Mouse (Mus musculus) intestine, postnatal 0 days (tissue): ENCODE results near the gene St5. TPM values are rescaled to one million over a fixed set of nuclear protein-coding genes. Genes with fewer than 3 reads are reported as not detected.

Source experiments
- ATAC-seq: fragments of 200-750 bp; cut with Nextera tagmentation; 2 replicates; pipeline ENCODE4 v1.8.0; 2017; ENCODE audit warnings: mild to moderate bottlenecking, moderate TSS enrichment, moderate library complexity
- H3K27ac ChIP-seq: fragments of 300-500 bp; sonication (generic); 2 replicates; pipeline ENCODE4 v1.5.1; 2014; ENCODE audit warnings: mild to moderate bottlenecking, low read depth, low read length, moderate library complexity
- H3K27me3 ChIP-seq: fragments of 300-500 bp; sonication (generic); replicated peaks from 2 replicates; pipeline ENCODE4 v1.6.1; 2014; ENCODE audit warnings: low read length, mixed read lengths; ENCODE audit not compliant: control insufficient read depth, insufficient read depth
- H3K36me3 ChIP-seq: fragments of 300-500 bp; sonication (generic); 2 replicates; pipeline ENCODE4 v1.6.1; 2014; ENCODE audit warnings: mild to moderate bottlenecking, moderate library complexity; ENCODE audit not compliant: control insufficient read depth, insufficient read depth
- H3K4me1 ChIP-seq: fragments of 300-500 bp; sonication (generic); replicated peaks from 2 replicates; pipeline ENCODE4 v1.6.1; 2014; ENCODE audit warnings: antibody characterized with exemption, low read length, mixed read lengths; ENCODE audit not compliant: control insufficient read depth, insufficient read depth
- H3K4me2 ChIP-seq: fragments of 300-500 bp; sonication (generic); replicated peaks from 2 replicates; pipeline ENCODE4 v1.6.1; 2014; ENCODE audit warnings: low read depth, mild to moderate bottlenecking, moderate library complexity
- H3K4me3 ChIP-seq: fragments of 300-500 bp; sonication (generic); 2 replicates; pipeline ENCODE4 v1.5.1; 2014; ENCODE audit warnings: low read depth, low read length
- H3K9ac ChIP-seq: fragments of 300-500 bp; sonication (generic); 2 replicates; pipeline ENCODE4 v1.6.1; 2014; ENCODE audit warnings: mild to moderate bottlenecking, low read depth, low read length
- H3K9me3 ChIP-seq: fragments of 300-500 bp; sonication (generic); 2 replicates; pipeline ENCODE4 v1.6.1; 2016; ENCODE audit warnings: mixed run types; ENCODE audit not compliant: control insufficient read depth
- CTCF ChIP-seq: sonication (generic); IDR thresholded peaks from 2 replicates; pipeline ENCODE4 v1.5.1; 2016; ENCODE audit warnings: low read depth, mild to moderate bottlenecking, control low read depth, antibody characterized with exemption, moderate library complexity
- WGBS: fragments of 180-500 bp; shearing (Covaris S2); extraction: QIAGEN DNeasy Blood & Tissue Kit; methylation state at CpG from one replicate; pipeline ENCODE4 v1.1.7; 2014; 5-methylcytosine and 5-hydroxymethylcytosine counted together
- polyA plus RNA-seq: library from polyadenylated mRNA; unstranded; fragments of >200 nt; fragmentation: Nextera tagmentation; extraction: Ambion mirVana; gene quantifications from 2 replicates; pipeline ENCODE4 v1.2.1, GENCODE M21; 2015

The St5 gene
- polyA plus RNA-seq, 1 experiment from 2014 or later, result 46.7 TPM

DNA sequence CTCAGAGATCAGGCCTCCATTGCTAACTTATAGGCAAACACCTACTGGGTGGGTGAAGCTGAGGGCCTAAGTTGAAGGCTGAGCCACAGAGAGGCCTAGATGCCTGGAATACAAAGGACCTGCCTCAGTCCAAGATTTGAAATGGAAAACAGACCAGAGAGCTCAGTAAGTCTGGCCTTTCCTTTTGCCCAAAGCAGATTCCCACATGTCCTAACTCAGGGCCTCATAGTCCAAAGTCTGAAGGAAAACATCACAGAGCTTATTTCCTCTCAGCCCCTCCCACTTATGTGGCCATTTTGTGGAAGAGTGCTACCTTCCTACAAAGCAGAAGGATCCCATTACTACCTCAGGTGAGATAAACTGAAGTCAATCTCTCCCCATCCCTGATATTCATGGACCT is 162.5 kb downstream of the St5 start:
- Histone ChIP-seq H3K4me3 (no peak overlapping the region), H3K4me1 (no peaks in the 10 kb centered on the region), H3K9ac (no peak overlapping the region), H3K36me3 (peaks cover 83% of the 10 kb centered on the region), H3K4me2 (no peak overlapping the region), H3K27ac (peak overlapping the region; percentile 2; the same call in 1 of the 2 replicates), H3K27me3 (no peaks in the 10 kb centered on the region), H3K9me3 (no peaks in the 10 kb centered on the region)
- TF ChIP-seq CTCF, result no peak
- ATAC-seq, result peak; percentile 56; the same call in 1 of the 2 replicates

- Histone ChIP-seq H3K4me2 (no peak overlapping the region), H3K4me3 (no peak overlapping the region), H3K27ac (peak overlapping the region; percentile 31), H3K4me1 (no peaks in the 10 kb centered on the region), H3K27me3 (no peaks in the 10 kb centered on the region), H3K9ac (no peak overlapping the region), H3K36me3 (peaks cover 90% of the 10 kb centered on the region), H3K9me3 (no peaks in the 10 kb centered on the region)
- ATAC-seq, result no peak
- no peak for TF ChIP-seq CTCF
- 58% methylated on average over 4 of the region's 4 CpGs for WGBS
Observed at GRCm38 (mm10) chr7:109536451-109536946, 166.9 kb downstream of the St5 start.

DNA sequence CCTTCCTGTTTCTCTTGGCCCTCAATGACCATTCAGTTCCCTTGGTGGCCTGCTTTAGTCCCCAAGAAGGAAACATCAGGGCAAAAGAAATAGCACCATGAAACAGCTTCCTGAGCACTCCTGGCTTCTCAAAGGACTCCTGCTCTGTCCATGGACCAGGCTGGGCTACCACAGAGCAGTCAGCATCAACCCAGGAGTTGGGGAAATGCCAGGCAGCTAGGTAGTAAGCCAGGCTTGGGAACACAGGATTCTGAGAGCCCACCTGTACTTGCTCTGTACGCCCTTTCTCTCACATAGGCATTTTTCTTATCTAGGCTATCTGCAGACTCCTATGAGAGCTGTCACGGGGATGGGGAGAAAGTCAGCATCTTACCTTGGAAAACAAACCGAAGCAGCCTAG is 168.5 kb downstream of the St5 start:
- Histone ChIP-seq H3K36me3 (peaks cover 95% of the 10 kb centered on the region), H3K4me2 (no peak overlapping the region), H3K9ac (no peak overlapping the region), H3K27ac (no peak overlapping the region), H3K27me3 (no peaks in the 10 kb centered on the region), H3K4me3 (no peak overlapping the region), H3K9me3 (no peaks in the 10 kb centered on the region), H3K4me1 (no peaks in the 10 kb centered on the region)
- no peak for TF ChIP-seq CTCF
- ATAC-seq, result no peak
- WGBS, result 94% methylated on average over 3 of the region's 3 CpGs

DNA sequence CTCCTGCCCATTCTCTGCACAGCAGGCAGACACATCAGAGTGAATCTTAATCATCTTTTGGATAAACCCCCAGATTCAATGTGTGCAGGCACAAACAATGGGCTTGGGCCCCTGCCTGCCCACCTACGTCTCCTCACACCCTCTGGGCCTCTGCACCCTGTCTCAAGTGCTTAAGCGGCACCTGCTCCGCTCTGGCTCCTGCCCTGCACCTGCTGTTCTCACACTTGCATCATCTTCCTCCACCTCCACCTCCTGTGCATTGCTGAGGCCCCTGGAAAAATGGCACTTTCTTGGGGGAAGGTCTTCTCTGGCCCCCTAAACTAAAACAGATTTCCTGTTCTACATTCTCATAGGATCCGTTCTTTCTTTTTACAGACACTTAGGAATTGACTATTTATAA is 169.5 kb downstream of the St5 start:
- Histone ChIP-seq H3K36me3 (peaks cover 95% of the 10 kb centered on the region), H3K4me1 (no peaks in the 10 kb centered on the region), H3K4me2 (no peak overlapping the region), H3K27ac (no peak overlapping the region), H3K4me3 (no peak overlapping the region), H3K9ac (no peak overlapping the region), H3K9me3 (no peaks in the 10 kb centered on the region), H3K27me3 (no peaks in the 10 kb centered on the region)
- TF ChIP-seq CTCF, result no peak
- no peak for ATAC-seq
- 92% methylated on average over 4 of the region's 4 CpGs for WGBS

GRCm38 (mm10) chr7:109533129-109533528 is 170.3 kb downstream of the St5 start:
- Histone ChIP-seq H3K4me2 (no peak overlapping the region), H3K4me1 (no peaks in the 10 kb centered on the region), H3K9ac (no peak overlapping the region), H3K36me3 (peaks cover 96% of the 10 kb centered on the region), H3K9me3 (no peaks in the 10 kb centered on the region), H3K4me3 (no peak overlapping the region), H3K27ac (no peak overlapping the region; the same call in 1 of the 2 replicates), H3K27me3 (no peaks in the 10 kb centered on the region)
- TF ChIP-seq CTCF, result peak; percentile 21; the same call in 1 of the 2 replicates
- WGBS, result 65% methylated on average over 4 of the region's 4 CpGs
- ATAC-seq, result no peak

GRCm38 (mm10) chr7:109532691-109533090 is 170.7 kb downstream of the St5 start:
- peaks cover 96% of the 10 kb centered on the region for H3K36me3 ChIP-seq

DNA sequence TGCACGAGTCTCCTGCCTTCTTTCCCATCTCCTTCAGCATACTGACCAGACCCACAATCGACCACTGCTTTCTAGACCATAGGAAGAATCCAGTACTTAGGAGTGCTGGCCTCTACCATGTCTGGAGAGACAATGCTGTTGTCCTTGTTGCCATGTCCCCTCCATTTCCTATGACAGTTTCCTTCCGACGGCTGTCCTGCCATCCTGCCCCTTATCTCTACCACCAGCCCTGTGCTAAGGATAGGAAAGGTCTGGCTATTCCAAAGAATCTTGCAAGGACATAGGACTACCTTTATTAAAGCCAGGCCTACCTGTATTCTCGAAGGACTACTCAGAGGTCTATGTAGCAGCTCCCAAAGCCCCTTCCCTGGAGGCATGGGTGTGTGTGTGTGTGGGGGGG is 171.9 kb downstream of the St5 start:
- H3K9me3 ChIP-seq, result no peaks in the 10 kb centered on the region
- WGBS, result 78% methylated on average over 5 of the region's 5 CpGs
- no peak overlapping the region for H3K27ac ChIP-seq
- H3K36me3 ChIP-seq, result peaks cover 98% of the 10 kb centered on the region
- no peak overlapping the region for H3K9ac ChIP-seq
- no peak for TF ChIP-seq CTCF
- H3K4me3 ChIP-seq, result no peak overlapping the region
- no peaks in the 10 kb centered on the region for H3K27me3 ChIP-seq
- H3K4me1 ChIP-seq, result no peaks in the 10 kb centered on the region
- H3K4me2 ChIP-seq, result no peak overlapping the region
- ATAC-seq, result no peak

More at GRCm38 (mm10) chr7:109532691-109533090, 170.7 kb downstream of the St5 start:
- no peak for ATAC-seq
- H3K27ac ChIP-seq, result no peak overlapping the region
- no peaks in the 10 kb centered on the region for H3K27me3 ChIP-seq
- TF ChIP-seq CTCF, result no peak
- no peak overlapping the region for H3K4me2 ChIP-seq
- H3K9me3 ChIP-seq, result no peaks in the 10 kb centered on the region
- WGBS, result 71% methylated on average over 3 of the region's 3 CpGs
- no peak overlapping the region for H3K4me3 ChIP-seq
- H3K4me1 ChIP-seq, result no peaks in the 10 kb centered on the region
- no peak overlapping the region for H3K9ac ChIP-seq
